Mouse (Mus musculus) cortical plate, adult 2 months (tissue): Measurements from ENCODE around the gene Lgals4. TPM values are rescaled to one million over a fixed set of nuclear protein-coding genes. Genes with fewer than 3 reads are reported as not detected.
"Not testable (repeated sequence)": the region's sequence is repeated elsewhere in the genome, so short reads cannot be mapped to it uniquely, and the experiment has no call there.

Source experiments
- H3K27ac ChIP-seq: fragments of 200-500 bp; 2 replicates; pipeline ENCODE4 v1.5.1; 2012; ENCODE audit warnings: low read length, control low read depth, inconsistent platforms; ENCODE audit not compliant: insufficient read depth
- H3K4me1 ChIP-seq: fragments of 200-500 bp; 2 replicates; pipeline ENCODE4 v1.6.1; 2011; ENCODE audit warnings: low read length; ENCODE audit not compliant: control insufficient read depth, insufficient read depth
- H3K4me3 ChIP-seq: fragments of 200-500 bp; 2 replicates; pipeline ENCODE4 v1.5.1; 2011; ENCODE audit warnings: mild to moderate bottlenecking, low read length, control low read depth; ENCODE audit not compliant: insufficient read depth
- CTCF ChIP-seq: fragments of 200-500 bp; IDR thresholded peaks from 2 replicates; pipeline ENCODE4 v1.5.1; 2011; ENCODE audit warnings: mild to moderate bottlenecking, control low read depth, low read length; ENCODE audit not compliant: insufficient read depth; ENCODE audit errors: extremely low read depth
- POLR2A ChIP-seq: fragments of 200-500 bp; IDR thresholded peaks from 2 replicates; pipeline ENCODE4 v1.6.1; 2011; ENCODE audit warnings: mild to moderate bottlenecking, low read length, control low read depth; ENCODE audit not compliant: insufficient read depth; ENCODE audit errors: extremely low read depth
- polyA plus RNA-seq: library from polyadenylated mRNA; depleted of rRNA; stranded (reverse); fragments of >200 nt; gene quantifications from 2 replicates; pipeline ENCODE4 v1.2.3, GENCODE M21; 2012

The Lgals4 gene
- polyA plus RNA-seq, 1 experiment = 9.5 TPM

DNA sequence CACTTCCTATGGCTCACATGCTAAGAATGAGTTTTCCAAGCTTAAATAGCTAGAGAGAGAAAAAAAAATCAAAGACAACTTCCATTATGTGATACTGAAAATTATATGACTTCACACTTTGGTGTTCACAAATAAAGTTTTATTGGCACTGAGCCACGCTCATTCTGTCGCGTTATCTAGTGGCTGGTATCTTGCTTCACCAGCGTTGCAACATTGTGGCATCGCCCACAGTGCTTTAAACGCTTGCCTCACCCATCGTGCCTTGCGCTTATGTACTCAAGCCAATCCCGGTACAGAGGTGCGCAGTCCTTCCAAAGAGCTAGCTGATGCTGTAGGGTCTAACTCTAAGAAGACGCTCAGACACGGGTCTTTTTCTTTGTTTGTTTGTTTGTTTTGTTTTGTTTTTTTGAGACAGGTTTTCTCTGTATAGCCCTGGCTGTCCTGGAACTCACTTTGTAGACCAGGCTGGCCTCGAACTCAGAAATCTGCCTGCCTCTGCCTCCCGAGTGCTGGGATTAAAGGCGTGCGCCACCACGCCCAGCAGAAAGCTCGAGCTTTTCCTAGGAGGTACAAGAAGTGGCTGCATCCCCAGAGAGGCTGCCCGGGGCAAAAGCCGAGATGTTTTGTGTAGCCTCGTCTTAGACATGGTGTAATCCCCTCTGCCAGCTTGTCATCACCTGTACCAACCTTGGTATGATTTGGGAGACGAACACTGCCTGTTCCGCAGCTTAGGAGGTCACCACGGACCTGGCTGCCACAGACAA is 37.4 kb downstream of the Lgals4 start:
- TF ChIP-seq POLR2A (no peak), CTCF (no peak)

DNA sequence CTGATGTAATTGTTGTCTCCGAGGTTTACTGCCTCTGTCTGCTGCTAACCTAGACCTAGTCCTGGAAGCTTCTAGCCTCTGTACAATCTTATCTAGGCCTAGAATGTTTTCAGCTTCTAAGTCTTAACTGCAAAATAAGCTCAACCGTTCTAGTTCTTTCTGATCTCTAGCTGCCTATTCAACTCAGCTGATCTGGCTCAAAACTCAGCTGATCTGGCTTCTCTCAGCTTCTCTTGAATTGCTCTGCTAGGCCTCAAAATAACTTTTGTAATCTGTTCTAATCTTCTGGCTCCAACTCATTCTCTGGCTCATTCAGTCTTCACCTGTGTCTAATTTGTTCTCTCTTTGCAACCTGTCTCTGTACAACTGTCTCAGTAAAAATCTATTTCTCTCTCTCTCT is 40.9 kb downstream of the Lgals4 start:
- Histone ChIP-seq H3K27ac (no peak overlapping the region), H3K4me1 (no peaks in the 10 kb centered on the region), H3K4me3 (no peak overlapping the region)
- TF ChIP-seq POLR2A (no peak), CTCF (no peak)

More for the DNA sequence above, 37.4 kb downstream of the Lgals4 start:
- Histone ChIP-seq H3K27ac (no peak overlapping the region), H3K4me3 (no peak overlapping the region), H3K4me1 (no peaks in the 10 kb centered on the region)

DNA sequence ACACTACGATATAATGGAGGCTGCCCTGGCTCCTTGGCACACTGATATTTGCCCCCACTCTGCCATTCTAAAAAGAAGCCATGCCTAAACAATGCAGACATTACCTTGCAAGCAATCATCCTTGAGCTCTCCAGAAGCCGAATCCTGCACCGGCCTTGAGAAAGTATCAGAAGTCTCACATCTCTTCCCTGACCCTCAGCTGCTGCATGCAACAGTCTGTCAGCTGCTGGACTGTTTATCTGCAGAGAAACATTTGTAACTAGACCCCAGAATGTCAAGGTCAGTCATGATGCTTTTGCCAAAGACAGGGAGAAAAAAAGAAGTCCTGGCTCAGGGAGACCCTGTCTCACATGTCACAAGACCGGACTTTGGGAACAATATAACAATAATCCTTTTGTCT is 42.4 kb downstream of the Lgals4 start:
- H3K4me3 ChIP-seq = no peak overlapping the region
- TF ChIP-seq CTCF (no peak), POLR2A (no peak)
- H3K4me1 ChIP-seq = no peaks in the 10 kb centered on the region
- H3K27ac ChIP-seq = no peak overlapping the region

DNA sequence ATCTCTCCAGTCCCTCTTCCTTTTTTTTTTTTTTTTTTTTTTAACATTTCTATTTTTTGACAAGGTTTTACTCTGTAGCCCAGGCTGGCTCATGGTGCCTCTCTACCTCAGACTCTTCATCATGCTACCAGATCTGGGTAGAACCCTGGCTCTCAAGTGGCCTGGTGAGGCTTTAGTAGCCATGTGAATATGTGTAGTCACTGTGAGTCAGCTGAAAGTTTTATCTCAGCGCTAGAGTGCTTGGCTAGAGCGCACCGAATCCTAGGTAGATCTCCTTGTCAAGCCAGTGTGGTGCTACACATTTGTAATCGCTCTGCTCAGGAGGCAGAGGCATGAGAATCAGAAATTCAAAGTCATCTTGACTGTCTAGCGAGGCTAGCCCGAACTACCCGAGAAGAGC is 43.5 kb downstream of the Lgals4 start:
- TF ChIP-seq POLR2A = no peak
- no peak overlapping the region for H3K27ac ChIP-seq
- no peaks in the 10 kb centered on the region for H3K4me1 ChIP-seq
- no peak overlapping the region for H3K4me3 ChIP-seq

DNA sequence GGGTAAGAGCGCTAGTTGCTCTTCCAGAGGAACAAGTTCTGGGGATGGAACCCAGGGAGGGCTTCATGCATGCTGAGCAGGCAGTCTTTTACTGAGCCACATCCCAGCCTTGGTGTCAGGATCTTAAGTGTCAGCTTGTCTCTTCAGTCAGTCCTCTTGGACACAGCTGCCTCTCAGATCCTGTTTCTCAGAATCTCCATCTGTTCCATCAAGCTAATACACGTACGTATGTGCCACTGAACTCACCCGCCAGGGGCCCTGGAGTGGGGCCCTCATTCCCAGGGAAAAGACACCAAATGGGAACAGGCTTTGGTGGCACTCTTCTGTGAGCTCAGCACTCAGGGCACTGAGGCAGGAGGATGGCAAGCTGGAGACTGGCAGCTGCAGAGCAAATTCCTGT is 44.2 kb downstream of the Lgals4 start:
- TF ChIP-seq CTCF = no peak
- no peak for TF ChIP-seq POLR2A
- Histone ChIP-seq H3K4me1 (no peaks in the 10 kb centered on the region), H3K4me3 (no peak overlapping the region), H3K27ac (no peak overlapping the region)

DNA sequence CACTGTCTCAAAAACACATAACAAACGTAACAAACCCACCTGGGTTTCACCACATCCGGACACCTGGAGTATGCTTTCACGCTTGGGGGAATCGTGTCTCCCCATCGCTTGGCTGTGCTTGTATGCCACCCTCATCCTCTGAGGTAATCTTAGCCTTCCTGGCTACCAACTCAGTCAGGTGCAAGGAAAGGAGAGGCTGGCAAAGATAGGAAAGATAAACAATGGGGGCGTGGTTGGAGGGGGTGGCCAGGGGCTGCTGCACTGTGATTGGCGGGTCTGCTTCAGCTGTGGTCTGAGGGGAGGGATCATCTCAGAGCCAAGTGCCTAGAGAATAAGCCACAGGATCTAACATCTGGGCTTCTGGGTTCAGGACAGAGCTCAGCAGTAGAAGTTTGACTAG is 46.0 kb downstream of the Lgals4 start:
- no peaks in the 10 kb centered on the region for H3K4me1 ChIP-seq
- TF ChIP-seq POLR2A (no peak), CTCF (no peak)

DNA sequence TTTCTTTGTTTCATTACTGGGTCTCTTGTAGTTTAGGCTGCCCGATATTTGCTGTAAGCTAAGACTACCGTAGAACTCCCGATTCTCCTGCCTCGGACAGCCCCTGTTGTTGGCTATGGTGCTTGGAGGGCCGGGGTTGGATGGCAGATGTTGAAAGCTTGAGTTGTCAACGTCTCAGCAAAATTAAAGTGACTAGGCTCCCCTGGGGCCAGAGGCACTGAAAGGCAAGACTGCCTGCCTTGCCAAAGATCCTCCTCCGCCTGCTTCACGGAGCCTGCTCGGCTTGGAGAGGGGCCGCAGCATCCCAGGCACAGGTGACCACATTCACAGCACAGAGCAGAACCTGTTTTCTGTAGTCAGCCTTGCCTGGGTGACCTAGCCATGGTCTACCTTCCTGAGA is 46.9 kb downstream of the Lgals4 start:
- no peak overlapping the region for H3K27ac ChIP-seq
- H3K4me3 ChIP-seq = no peak overlapping the region
- TF ChIP-seq POLR2A (no peak), CTCF (no peak)
- no peaks in the 10 kb centered on the region for H3K4me1 ChIP-seq

More for the DNA sequence above, 46.0 kb downstream of the Lgals4 start:
- H3K4me3 ChIP-seq = no peak overlapping the region
- H3K27ac ChIP-seq = no peak overlapping the region

DNA sequence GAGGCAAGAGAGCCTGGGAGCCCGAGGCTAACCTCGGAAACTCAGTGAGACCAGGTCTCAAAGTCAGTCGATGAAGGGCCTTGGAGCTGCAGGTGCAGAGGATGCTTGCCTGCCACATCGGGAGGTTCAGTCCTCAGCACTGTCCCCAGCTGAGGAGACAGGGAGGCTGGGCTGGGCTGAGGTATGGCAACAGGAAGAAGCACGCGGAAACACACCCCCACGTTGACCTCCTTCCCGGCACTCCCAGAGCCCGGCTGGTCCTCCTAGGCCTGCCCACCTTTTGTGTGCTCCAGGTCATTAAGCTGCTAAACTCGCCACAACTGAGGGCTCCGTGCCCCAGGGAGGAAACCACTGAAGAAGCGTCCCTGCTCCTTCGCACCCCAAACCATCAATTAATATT is 47.5 kb downstream of the Lgals4 start, which contains the start of gene Capn12:
Capn12 (plus strand) TSS at position 224 of the 400 bp plus-strand sequence.
- Histone ChIP-seq H3K4me1 (no peaks in the 10 kb centered on the region), H3K27ac (no peak within 1 kb of the TSS), H3K4me3 (no peak within 1 kb of the TSS)
- TF ChIP-seq POLR2A (no peak), CTCF (no peak)

DNA sequence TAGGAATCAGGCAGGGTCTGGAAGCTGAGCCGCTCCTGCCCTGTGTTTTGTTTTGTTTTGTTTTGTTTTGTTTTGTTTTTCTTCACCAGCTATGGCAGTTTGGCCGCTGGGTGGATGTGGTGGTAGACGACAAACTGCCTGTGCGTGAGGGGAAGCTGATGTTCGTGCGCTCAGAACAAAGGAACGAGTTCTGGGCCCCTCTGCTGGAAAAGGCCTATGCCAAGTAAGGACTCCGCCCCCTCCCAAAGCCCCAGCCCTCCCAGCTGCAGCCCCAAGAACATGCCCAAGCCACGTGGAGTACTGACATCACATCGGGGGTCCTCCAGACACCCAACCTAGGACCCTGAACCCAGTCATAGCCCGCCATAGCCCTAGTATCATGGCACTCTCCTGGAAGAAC is 49.4 kb downstream of the Lgals4 start:
- no peak overlapping the region for H3K27ac ChIP-seq
- no peak overlapping the region for H3K4me3 ChIP-seq
- no peaks in the 10 kb centered on the region for H3K4me1 ChIP-seq
- no peak for TF ChIP-seq POLR2A
- TF ChIP-seq CTCF = no peak

DNA sequence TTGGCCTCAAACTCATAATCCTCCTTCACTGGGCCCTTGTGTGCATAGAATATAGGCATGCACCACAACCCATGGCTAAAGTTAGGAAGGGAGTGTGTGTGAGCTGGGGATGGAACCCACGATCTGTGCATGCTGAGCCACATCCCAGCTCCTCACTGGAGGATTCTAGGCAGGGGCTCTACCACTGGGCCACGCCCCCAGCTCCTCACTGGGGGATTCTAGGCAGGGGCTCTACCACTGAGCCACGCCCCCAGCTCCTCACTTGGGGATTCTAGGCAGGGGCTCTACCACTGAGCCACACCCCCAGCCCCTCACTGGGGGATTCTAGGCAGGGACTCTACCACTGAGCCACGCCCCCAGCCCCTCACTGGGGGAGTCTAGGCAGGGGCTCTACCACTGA is 50.0 kb downstream of the Lgals4 start:
- H3K4me3 ChIP-seq, H3K27ac ChIP-seq, H3K4me1 ChIP-seq: not testable (repeated sequence)

DNA sequence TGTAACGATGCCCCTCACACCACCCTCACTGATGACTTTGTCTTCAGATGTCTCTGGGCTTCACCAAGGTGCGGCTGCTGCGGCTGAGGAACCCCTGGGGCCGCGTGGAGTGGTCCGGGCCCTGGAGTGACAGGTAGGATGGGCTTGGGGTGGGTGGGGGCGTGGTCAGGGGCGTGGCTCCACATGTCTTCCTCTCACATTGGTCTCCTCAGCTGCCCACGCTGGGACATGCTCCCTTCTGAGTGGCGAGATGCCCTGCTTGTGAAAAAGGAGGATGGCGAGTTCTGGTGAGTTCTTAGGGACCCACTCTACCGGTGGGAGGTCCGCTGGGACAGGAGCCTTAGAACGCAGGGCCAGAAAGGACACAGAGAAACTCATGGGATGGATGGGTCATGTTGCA is 52.8 kb downstream of the Lgals4 start:
- no peak overlapping the region for H3K27ac ChIP-seq
- H3K4me1 ChIP-seq = no peaks in the 10 kb centered on the region
- no peak overlapping the region for H3K4me3 ChIP-seq
- TF ChIP-seq POLR2A (no peak), CTCF (no peak)
